Mouse (Mus musculus) heart, embryonic 10.5 days (tissue): ENCODE results near the gene Cpn2. TPM values are rescaled to one million over a fixed set of nuclear protein-coding genes. Genes with fewer than 3 reads are reported as not detected.

Experiments used
- DNase-seq: peaks from one replicate; pipeline ENCODE4 v3.0.0-alpha.2; 2017; ENCODE audit warnings: low spot score
- H3K27ac ChIP-seq: fragments of 300-500 bp; sonication (generic); 2 replicates; pipeline ENCODE4 v1.5.1; 2016; ENCODE audit warnings: mild to moderate bottlenecking
- H3K27me3 ChIP-seq: fragments of 300-500 bp; sonication (generic); 2 replicates; pipeline ENCODE4 v1.6.1; 2016; ENCODE audit warnings: mild to moderate bottlenecking; ENCODE audit not compliant: poor library complexity, insufficient read depth, severe bottlenecking
- H3K36me3 ChIP-seq: fragments of 300-500 bp; sonication (generic); 2 replicates; pipeline ENCODE4 v1.6.1; 2016; ENCODE audit warnings: mild to moderate bottlenecking, moderate library complexity
- H3K4me1 ChIP-seq: fragments of 300-500 bp; sonication (generic); 2 replicates; pipeline ENCODE4 v1.6.1; 2016; ENCODE audit warnings: mild to moderate bottlenecking
- H3K4me3 ChIP-seq: fragments of 300-500 bp; sonication (generic); 2 replicates; pipeline ENCODE4 v1.5.1; 2016; ENCODE audit warnings: mild to moderate bottlenecking, moderate library complexity
- H3K9me3 ChIP-seq: fragments of 300-500 bp; sonication (generic); 2 replicates; pipeline ENCODE4 v1.6.1; 2016; ENCODE audit warnings: mild to moderate bottlenecking, moderate library complexity
- WGBS: fragments of 180-500 bp; shearing (Covaris S2); methylation state at CpG from one replicate; pipeline ENCODE4 v1.1.7; 2016; 5-methylcytosine and 5-hydroxymethylcytosine counted together
- polyA plus RNA-seq: library from polyadenylated mRNA; unstranded; fragments of >200 nt; fragmentation: Nextera tagmentation; extraction: Ambion mirVana; gene quantifications from 2 replicates; pipeline ENCODE4 v1.2.1, GENCODE M21; 2016

Cpn2 gene
- polyA plus RNA-seq, 1 experiment from 2014 or later: 0.23 TPM

DNA sequence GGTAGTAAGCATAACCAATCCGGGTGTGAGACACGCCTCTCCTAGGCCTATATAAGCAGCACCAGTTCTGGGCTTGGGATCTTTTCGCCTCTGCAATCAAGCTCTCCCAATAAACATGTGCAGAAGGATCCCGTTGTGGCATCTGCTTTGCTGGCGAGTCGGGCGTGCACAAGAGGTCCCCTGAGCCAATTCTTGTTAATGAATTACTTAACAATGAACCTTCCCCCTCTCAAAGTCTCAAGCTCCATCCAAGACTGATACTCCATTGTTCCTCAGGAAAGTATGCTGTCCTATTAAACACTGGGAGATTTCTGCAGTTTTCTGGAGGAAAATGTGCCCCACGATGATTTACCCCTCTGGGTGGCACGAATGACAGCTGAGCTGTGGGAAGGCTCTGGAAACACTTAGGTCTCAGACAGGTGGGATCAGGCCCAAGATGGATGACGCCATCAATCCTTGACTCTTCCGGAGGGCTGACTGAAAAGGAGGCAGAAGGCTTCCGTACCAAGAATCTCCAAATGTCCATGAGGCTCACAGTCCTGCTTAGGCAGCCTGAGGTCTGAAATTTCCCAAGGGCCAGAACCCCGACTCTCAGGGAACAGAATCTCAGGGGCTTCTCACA, 46.0 kb downstream of the Cpn2 start:
- Histone ChIP-seq H3K4me3 (no peak overlapping the region), H3K27ac (no peak overlapping the region), H3K4me1 (no peaks in the 10 kb centered on the region), H3K36me3 (no peaks in the 10 kb centered on the region), H3K9me3 (no peaks in the 10 kb centered on the region), H3K27me3 (peaks cover 42% of the 10 kb centered on the region)
- DNase-seq: no peak
- WGBS: 87% methylated on average over 13 of the region's 13 CpGs

DNA sequence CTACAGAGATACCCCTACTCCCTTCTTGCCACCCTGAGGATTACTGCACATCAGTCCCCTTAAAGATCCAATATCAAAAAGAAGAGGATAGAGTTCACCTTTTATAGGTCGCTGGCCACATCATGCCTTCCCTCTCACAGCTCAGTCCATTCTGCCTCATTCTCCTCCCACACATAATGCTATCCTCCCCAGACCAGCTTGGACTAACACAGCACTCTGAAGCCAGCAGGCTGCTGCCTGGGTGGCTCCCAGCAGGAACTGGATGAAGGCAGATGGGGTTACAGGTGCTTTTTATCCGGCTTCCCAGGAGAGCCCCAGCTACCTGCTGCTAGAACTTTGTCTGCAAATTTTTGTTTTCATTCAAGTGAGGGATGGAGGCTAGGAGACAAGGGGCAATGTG, 51.5 kb downstream of the Cpn2 start:
- Histone ChIP-seq H3K4me3 (no peak overlapping the region), H3K4me1 (peaks cover 4% of the 10 kb centered on the region; the same call in 1 of the 2 replicates), H3K36me3 (no peaks in the 10 kb centered on the region), H3K27ac (no peak overlapping the region), H3K27me3 (peaks cover 45% of the 10 kb centered on the region), H3K9me3 (no peaks in the 10 kb centered on the region)
- 15% methylated on average over 2 of the region's 2 CpGs for WGBS
- DNase-seq: no peak

DNA sequence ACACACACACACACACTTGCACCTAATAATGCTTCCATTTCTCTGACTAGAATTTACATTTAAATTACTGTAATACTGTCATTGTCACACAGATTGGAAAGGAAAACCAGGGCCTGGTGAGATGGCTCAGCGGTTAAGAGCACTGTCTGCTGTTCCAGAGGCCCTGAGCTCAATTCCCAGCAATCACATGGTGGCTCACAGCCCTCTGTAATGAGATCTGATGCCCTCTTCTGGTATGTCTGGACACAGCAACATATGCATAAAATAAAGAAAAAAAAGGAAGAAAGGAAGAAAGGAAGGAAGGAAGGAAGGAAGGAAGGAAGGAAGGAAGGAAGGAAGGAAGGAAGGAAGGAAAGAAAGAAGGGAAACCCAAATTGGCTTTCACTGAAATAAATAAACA, 53.7 kb downstream of the Cpn2 start:
- Histone ChIP-seq H3K9me3 (no peaks in the 10 kb centered on the region), H3K36me3 (no peaks in the 10 kb centered on the region), H3K27ac (no peak overlapping the region), H3K27me3 (peaks cover 32% of the 10 kb centered on the region), H3K4me1 (peaks cover 4% of the 10 kb centered on the region; the same call in 1 of the 2 replicates), H3K4me3 (no peak overlapping the region)
- DNase-seq: no peak
- WGBS: 62% methylated on average over 1 of the region's 1 CpGs

DNA sequence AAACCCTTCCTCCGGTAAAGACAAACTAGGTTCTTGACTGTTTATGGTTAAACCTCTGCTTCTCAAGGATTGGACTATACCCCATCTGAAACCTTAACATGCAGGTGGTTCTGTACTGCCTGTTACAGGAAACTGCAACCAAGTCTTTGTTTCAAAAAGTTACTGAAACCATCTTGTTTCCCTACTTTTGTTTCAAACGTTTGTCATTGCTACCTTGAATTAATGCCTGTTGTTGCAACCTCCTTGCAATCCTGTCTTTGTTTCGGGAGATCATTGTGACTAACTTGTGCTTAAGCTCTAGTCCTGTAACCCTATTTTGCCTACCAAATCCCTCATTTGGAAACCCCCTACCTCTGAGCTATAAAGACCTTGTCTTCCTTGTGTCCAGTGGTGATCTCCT, 55.3 kb downstream of the Cpn2 start:
- DNase-seq: no peak
- no peaks in the 10 kb centered on the region for H3K36me3 ChIP-seq
- no peak overlapping the region for H3K4me3 ChIP-seq
- H3K27ac ChIP-seq: no peak overlapping the region
- H3K27me3 ChIP-seq: peaks cover 20% of the 10 kb centered on the region
- H3K4me1 ChIP-seq: peaks cover 4% of the 10 kb centered on the region; the same call in 1 of the 2 replicates
- WGBS: 70% methylated on average over 3 of the region's 3 CpGs
- H3K9me3 ChIP-seq: no peaks in the 10 kb centered on the region

DNA sequence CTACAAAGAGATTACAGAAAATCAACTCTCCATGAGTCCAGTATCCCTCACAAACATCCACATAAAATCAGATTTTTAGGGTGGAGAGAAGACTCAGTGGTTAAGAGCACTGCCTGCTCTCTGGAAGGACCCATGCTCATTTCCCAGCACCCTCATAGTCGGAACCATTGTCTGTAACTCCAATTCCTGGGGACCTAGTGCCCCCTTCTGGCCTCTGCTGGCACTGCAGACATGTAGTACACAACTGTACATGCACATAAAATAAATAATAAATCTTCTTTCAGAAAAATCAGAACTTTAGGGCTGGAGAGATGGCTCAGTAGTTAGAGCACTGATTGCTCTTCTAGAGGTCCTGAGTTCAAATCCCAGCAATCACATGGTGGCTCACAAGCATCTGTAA, 58.0 kb downstream of the Cpn2 start:
- no peaks in the 10 kb centered on the region for H3K36me3 ChIP-seq
- no peak overlapping the region for H3K27ac ChIP-seq
- no peak overlapping the region for H3K4me3 ChIP-seq
- H3K9me3 ChIP-seq: no peaks in the 10 kb centered on the region
- no peak for DNase-seq
- 79% methylated on average over 1 of the region's 1 CpGs for WGBS
- peaks cover 13% of the 10 kb centered on the region; the same call in 1 of the 2 replicates for H3K4me1 ChIP-seq
- H3K27me3 ChIP-seq: peaks cover 24% of the 10 kb centered on the region

DNA sequence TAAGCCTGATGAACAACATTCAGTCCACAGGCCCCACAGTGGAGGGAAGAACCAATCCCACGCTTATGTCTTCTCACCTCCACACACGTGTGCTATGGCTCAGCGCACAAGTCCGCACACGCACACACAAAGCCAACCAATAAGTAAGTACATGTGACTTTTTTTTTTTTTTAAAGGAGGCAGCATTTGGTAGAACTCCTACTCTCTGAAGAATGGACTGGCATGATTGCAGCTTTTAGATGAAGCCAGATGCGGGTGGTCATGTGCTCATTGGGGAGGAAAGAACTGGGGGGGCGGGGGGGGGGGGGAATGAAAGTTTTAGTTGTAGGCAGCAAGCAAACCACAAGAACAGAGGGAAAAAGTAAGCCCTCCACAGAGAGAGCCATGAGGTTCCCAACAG, 59.3 kb downstream of the Cpn2 start:
- Histone ChIP-seq H3K4me3 (no peak overlapping the region), H3K4me1 (0 out of 2 replicates have a peak, but pooled peaks cover 9% of the 10 kb centered on the region), H3K27ac (no peak overlapping the region), H3K9me3 (no peaks in the 10 kb centered on the region), H3K36me3 (no peaks in the 10 kb centered on the region), H3K27me3 (peaks cover 32% of the 10 kb centered on the region)
- WGBS: 88% methylated on average over 7 of the region's 7 CpGs
- DNase-seq: no peak

DNA sequence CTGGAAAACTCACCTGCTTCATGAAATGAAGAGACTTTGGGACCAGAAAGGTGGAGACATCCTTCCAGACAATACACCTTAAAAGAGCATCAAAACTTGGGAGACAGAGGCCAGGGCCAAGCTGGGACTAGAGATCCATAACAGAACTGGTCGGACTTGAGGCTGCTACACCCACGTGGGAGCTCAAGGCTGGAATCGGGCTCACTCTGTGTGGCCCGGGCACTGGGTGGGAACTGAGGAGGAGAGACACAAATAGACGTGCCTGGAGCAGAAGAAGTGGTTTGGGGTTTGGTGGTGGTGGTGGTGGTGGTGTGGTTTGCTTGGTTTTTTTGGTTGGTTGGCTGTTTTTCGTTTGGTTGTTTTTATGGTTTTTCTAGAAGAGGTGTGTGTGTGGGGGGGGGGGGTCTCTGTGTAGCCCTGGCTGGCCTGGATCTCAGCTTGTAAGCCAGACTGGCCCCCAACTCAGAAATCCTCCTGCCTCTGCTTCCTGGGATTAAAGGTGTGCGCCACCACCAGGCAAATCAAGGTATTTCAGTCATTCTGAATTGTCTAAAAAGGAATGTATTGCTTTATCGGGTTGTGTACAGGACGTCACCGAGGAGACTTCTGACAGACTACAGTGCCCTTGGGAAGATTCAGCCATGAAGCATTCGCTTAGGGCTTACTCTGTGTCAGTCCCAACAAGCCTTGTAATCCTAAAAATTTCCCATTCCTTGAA, 60.0 kb downstream of the Cpn2 start:
- H3K4me1 ChIP-seq: 0 out of 2 replicates have a peak, but pooled peaks cover 9% of the 10 kb centered on the region
- peaks cover 38% of the 10 kb centered on the region for H3K27me3 ChIP-seq
- no peaks in the 10 kb centered on the region for H3K36me3 ChIP-seq
- no peak for DNase-seq
- no peaks in the 10 kb centered on the region for H3K9me3 ChIP-seq
- WGBS: 85% methylated on average over 11 of the region's 11 CpGs
- no peak overlapping the region for H3K27ac ChIP-seq
- H3K4me3 ChIP-seq: no peak overlapping the region

Other genes starting within 250 kb of the Cpn2 start
- gene Hes1, start 203.1 kb downstream of the Cpn2 start, polyA plus RNA-seq: 25.1 and 35.2 TPM in 2 replicates
- gene Lrrc15, start 15.8 kb upstream of the Cpn2 start, polyA plus RNA-seq: 0.20 and 0.37 TPM in 2 replicates
- gene Gp5, start 43.3 kb upstream of the Cpn2 start, polyA plus RNA-seq: 3.0 and 5.4 TPM in 2 replicates
- gene Atp13a3, start 138.5 kb upstream of the Cpn2 start, polyA plus RNA-seq: 12.3 and 13.1 TPM in 2 replicates